Mouse (Mus musculus): ENCODE measurements around the gene Pkig. TPM values are rescaled to one million over a fixed set of nuclear protein-coding genes. Genes with fewer than 3 reads are reported as not detected.
"Not testable (repeated sequence)": the region's sequence is repeated elsewhere in the genome, so short reads cannot be mapped to it uniquely, and the experiment has no call there.

The Pkig gene
- total RNA-seq, 2 experiments from 2014 or later: 93.7 to 93.9 TPM

GRCm38 (mm10) chr2:163675144-163675619 is 17.0 kb downstream of the Pkig start:
- peak; percentile 40 to 63 for DNase-seq (ENCODE audit: low spot score in 2 of 2)
- Histone ChIP-seq H3K27ac (peak overlapping the region; percentile 88), H3K4me3 (no peak overlapping the region)
- no peak for TF ChIP-seq CTCF (conservative IDR thresholded peaks at IDR 0.05)

GRCm38 (mm10) chr2:163675662-163676061 is 17.5 kb downstream of the Pkig start:
- peak overlapping the region; percentile 88 for H3K27ac ChIP-seq
- no peak overlapping the region for H3K4me3 ChIP-seq
- no peak for TF ChIP-seq CTCF (conservative IDR thresholded peaks at IDR 0.05)
- DNase-seq (ENCODE audit: low spot score in 2 of 2): no peak

GRCm38 (mm10) chr2:163676321-163676720 is 18.1 kb downstream of the Pkig start:
- peak overlapping the region; percentile 88 for H3K27ac ChIP-seq
- DNase-seq (ENCODE audit: low spot score in 2 of 2): no peak
- no peak for TF ChIP-seq CTCF (conservative IDR thresholded peaks at IDR 0.05)

DNA sequence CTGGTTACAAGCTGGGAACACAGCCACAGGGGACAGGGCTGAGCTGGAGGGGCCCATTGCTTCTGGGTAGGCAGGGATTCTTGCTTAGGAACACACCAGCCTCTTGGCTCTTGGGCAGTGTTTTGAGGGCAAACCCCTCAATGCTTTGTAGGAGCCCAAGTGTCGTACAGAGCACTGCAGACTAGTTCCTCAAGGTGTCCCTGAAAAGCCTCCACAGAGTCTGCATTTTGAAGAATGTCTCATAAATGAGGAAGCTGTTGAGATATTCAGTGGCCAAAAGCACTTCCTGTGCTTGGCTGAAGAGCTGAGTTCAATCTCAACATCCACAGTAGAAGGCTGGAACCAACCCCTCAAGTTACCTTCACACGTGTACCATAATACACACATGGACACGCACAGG is 18.6 kb downstream of the Pkig start:
- H3K4me3 ChIP-seq: no peak overlapping the region
- H3K27ac ChIP-seq: peak overlapping the region; percentile 88
- DNase-seq (ENCODE audit: low spot score in 2 of 2): no peak
- TF ChIP-seq CTCF (conservative IDR thresholded peaks at IDR 0.05): no peak

More at GRCm38 (mm10) chr2:163676321-163676720, 18.1 kb downstream of the Pkig start:
- H3K4me3 ChIP-seq: no peak overlapping the region

DNA sequence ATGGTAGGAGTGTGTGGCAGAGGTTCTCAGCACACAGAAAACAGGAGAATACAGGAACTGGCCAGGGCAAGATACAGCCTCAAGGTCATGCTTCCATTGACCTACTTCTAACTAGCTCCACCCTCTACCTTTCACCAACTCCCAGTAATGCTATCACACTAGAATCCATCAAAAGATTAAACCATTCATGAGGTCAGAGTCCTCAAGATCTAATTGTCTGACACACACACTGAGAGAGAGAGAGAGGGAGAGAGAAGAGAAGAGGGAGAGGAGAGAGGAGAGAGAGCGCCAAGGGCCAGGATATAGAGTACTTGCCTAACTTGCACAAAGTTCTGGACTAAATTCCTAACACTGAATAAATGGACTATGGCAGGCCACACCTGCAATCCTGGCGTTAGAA is 24.2 kb downstream of the Pkig start:
- no peak for TF ChIP-seq CTCF (conservative IDR thresholded peaks at IDR 0.05)

GRCm38 (mm10) chr2:163685287-163685686 is 27.1 kb downstream of the Pkig start:
- no peak for DNase-seq (ENCODE audit: low spot score in 2 of 2)
- no peak overlapping the region for H3K4me3 ChIP-seq
- peak overlapping the region; percentile 96 for H3K27ac ChIP-seq
- no peak for TF ChIP-seq CTCF (conservative IDR thresholded peaks at IDR 0.05)

More for the DNA sequence above, 24.2 kb downstream of the Pkig start:
- DNase-seq (ENCODE audit: low spot score in 2 of 2): no peak
- no peak overlapping the region for H3K4me3 ChIP-seq
- H3K27ac ChIP-seq: peak overlapping the region; percentile 81; the same call in 1 of the 2 replicates

GRCm38 (mm10) chr2:163685761-163686200 is 27.6 kb downstream of the Pkig start:
- Histone ChIP-seq H3K4me3 (no peak overlapping the region), H3K27ac (peak overlapping the region; percentile 96)
- peak; percentile 55 to 69 for DNase-seq (ENCODE audit: low spot score in 2 of 2)
- TF ChIP-seq CTCF (conservative IDR thresholded peaks at IDR 0.05): no peak

GRCm38 (mm10) chr2:163686233-163686632 is 28.0 kb downstream of the Pkig start:
- TF ChIP-seq CTCF (conservative IDR thresholded peaks at IDR 0.05): no peak
- no peak for DNase-seq (ENCODE audit: low spot score in 2 of 2)
- peak overlapping the region; percentile 96 for H3K27ac ChIP-seq
- H3K4me3 ChIP-seq: no peak overlapping the region

GRCm38 (mm10) chr2:163686886-163687285 is 28.7 kb downstream of the Pkig start:
- Histone ChIP-seq H3K27ac (peak overlapping the region; percentile 96), H3K4me3 (no peak overlapping the region)
- no peak for TF ChIP-seq CTCF (conservative IDR thresholded peaks at IDR 0.05)
- DNase-seq (ENCODE audit: low spot score in 2 of 2): no peak

DNA sequence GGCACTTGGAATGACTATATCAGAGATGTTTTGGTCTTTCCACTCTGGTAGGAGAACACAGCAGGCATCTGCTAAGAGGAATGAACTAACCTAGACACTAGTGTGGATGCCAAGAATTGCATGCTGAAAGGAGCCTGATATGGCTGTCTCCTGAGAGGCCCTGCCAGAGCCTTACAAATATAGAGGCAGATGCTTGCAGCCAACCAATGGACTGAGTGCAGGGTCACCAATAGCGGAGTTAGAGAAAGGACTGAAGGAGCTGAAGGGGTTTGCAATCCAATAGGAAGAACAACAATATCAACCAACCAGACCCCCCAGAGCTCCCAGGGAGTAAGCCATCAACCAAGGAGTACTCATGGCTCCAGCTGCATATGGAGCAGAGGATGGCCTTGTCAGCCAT is 30.2 kb downstream of the Pkig start:
- H3K4me3 ChIP-seq; DNase-seq (ENCODE audit: low spot score in 2 of 2): not testable (repeated sequence)
- peak overlapping the region; percentile 96; the same call in 1 of the 2 replicates for H3K27ac ChIP-seq

DNA sequence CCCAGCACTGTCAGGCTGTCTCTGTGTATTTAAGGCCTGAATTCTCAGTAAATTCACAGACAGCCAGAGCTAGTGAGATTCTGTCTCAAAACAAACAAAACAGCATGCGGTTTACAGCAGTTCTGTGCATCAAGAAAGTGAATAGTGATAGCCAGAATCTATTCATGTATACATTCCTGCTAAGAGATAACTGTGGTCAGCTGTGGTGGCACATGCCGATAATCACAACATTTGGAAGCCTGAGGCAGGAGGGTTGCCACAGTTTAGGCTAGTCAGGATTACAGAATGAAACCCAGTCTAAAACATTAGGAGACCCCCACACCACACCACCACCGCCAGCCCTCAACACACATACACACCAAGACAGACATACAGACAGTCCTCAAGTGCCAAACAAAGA is 31.6 kb downstream of the Pkig start:
- Histone ChIP-seq H3K27ac (peak overlapping the region; percentile 84), H3K4me3 (no peak overlapping the region)
- no peak for DNase-seq (ENCODE audit: low spot score in 2 of 2)
- no peak for TF ChIP-seq CTCF (conservative IDR thresholded peaks at IDR 0.05)

DNA sequence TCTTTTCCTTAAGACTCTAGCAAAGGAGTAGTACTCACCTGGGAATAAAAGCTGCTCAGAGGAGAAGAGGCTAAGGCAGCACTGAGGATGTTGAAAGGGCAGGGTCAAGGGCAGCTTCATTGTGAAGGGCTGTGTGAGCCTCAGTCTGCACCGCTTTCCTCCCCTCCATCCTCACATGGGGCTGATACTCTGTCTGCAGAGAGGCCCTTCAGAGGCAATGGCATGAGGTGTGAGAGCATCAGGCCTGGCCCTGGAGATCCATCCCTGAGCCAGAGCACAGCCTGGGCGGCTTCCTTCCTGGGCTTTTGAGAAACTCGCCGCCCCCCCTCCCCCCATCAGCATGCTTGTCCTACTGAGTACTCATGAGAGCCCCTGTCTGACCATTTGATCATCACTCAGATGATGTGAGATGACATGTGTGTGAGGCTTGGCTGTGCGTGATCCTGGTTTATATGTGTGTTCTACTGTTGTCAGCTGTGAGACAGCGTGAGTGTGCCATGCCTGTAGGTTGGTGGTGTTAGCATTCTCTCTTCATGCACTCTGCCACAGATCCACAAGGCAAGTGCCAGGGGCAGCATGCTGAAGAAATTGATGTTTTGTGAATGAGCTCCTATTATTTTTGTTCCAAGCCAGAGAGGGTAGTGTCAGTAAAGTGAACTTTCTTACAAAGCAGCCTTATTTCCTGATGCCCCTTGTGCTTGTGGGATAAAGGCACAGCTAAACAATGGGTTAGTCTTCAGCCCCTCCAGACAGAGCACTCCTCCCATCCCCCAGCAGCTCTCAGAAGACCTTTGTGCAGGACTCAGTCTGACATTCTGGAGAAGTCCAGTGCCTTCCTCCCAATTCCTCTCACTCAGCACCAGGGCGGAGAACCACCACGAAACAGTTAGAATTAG is 32.5 kb downstream of the Pkig start:
- no peak for DNase-seq (ENCODE audit: low spot score in 2 of 2)
- Histone ChIP-seq H3K27ac (peak overlapping the region; percentile 84), H3K4me3 (no peak overlapping the region)
- no peak for TF ChIP-seq CTCF (conservative IDR thresholded peaks at IDR 0.05)

GRCm38 (mm10) chr2:163691846-163692605 is 33.8 kb downstream of the Pkig start:
- no peak overlapping the region for H3K4me3 ChIP-seq
- H3K27ac ChIP-seq: 0 out of 2 replicates have a peak overlapping the region, but pooled peaks have one; percentile 28
- DNase-seq (ENCODE audit: low spot score in 2 of 2): no peak
- no peak for TF ChIP-seq CTCF (conservative IDR thresholded peaks at IDR 0.05)
